Mouse (Mus musculus) heart, postnatal 0 days (tissue): ENCODE data around the gene Ccdc50. TPM values are rescaled to one million over a fixed set of nuclear protein-coding genes. Genes with fewer than 3 reads are reported as not detected.

Source experiments
- ATAC-seq: fragments of 200-750 bp; cut with Nextera tagmentation; 2 replicates; pipeline ENCODE4 v1.8.0; 2017; ENCODE audit warnings: low read depth, moderate number of reproducible peaks, moderate library complexity; ENCODE audit not compliant: insufficient read depth
- DNase-seq: peaks from one replicate; pipeline ENCODE4 v3.0.0-alpha.2; 2016; ENCODE audit warnings: low spot score
- H3K27ac ChIP-seq: fragments of 300-500 bp; sonication (generic); 2 replicates; pipeline ENCODE4 v1.5.1; 2014; ENCODE audit warnings: low read depth, mild to moderate bottlenecking
- H3K27me3 ChIP-seq: fragments of 300-500 bp; sonication (generic); 2 replicates; pipeline ENCODE4 v1.6.1; 2014; ENCODE audit warnings: low read length, mixed read lengths; ENCODE audit not compliant: control insufficient read depth, insufficient read depth
- H3K36me3 ChIP-seq: fragments of 300-500 bp; sonication (generic); replicated peaks from 2 replicates; pipeline ENCODE4 v1.6.1; 2014; ENCODE audit warnings: low read length, mixed read lengths; ENCODE audit not compliant: control insufficient read depth, insufficient read depth
- H3K4me1 ChIP-seq: fragments of 300-500 bp; sonication (generic); 2 replicates; pipeline ENCODE4 v1.6.1; 2014; ENCODE audit warnings: antibody characterized with exemption; ENCODE audit not compliant: control insufficient read depth, insufficient read depth
- H3K4me2 ChIP-seq: fragments of 300-500 bp; sonication (generic); 2 replicates; pipeline ENCODE4 v1.6.1; 2014; ENCODE audit warnings: low read depth, mild to moderate bottlenecking, low read length, moderate library complexity
- H3K4me3 ChIP-seq: fragments of 300-500 bp; sonication (generic); 2 replicates; pipeline ENCODE4 v1.5.1; 2014; ENCODE audit warnings: low read depth, low read length
- H3K9ac ChIP-seq: fragments of 300-500 bp; sonication (generic); replicated peaks from 2 replicates; pipeline ENCODE4 v1.6.1; 2014; ENCODE audit warnings: low read depth, low read length, mixed read lengths
- H3K9me3 ChIP-seq: fragments of 300-500 bp; sonication (generic); replicated peaks from 2 replicates; pipeline ENCODE4 v1.6.1; 2016; ENCODE audit warnings: low read length; ENCODE audit not compliant: control insufficient read depth
- CTCF ChIP-seq: IDR thresholded peaks from 2 replicates; pipeline ENCODE4 v1.5.1; 2016; ENCODE audit warnings: antibody characterized with exemption, control low read depth, low read depth
- EP300 ChIP-seq: IDR thresholded peaks from 2 replicates; pipeline ENCODE4 v1.6.1; 2016; ENCODE audit warnings: antibody characterized with exemption, low read depth
- WGBS: fragments of 180-500 bp; shearing (Covaris S2); extraction: QIAGEN DNeasy Blood & Tissue Kit; methylation state at CpG from one replicate; pipeline ENCODE4 v1.1.7; 2014; 5-methylcytosine and 5-hydroxymethylcytosine counted together
- polyA plus RNA-seq: library from polyadenylated mRNA; unstranded; fragments of >200 nt; fragmentation: Nextera tagmentation; extraction: Ambion mirVana; gene quantifications from 2 replicates; pipeline ENCODE4 v1.2.1, GENCODE M21; 2015
- total RNA-seq: library from RNA; depleted of rRNA; stranded (reverse); fragments of >200 nt; gene quantifications from 2 replicates; pipeline ENCODE4 v1.2.3, GENCODE M21; 2014; ENCODE audit warnings: low replicate concordance

The Ccdc50 gene
- total and polyA plus RNA-seq, 2 experiments from 2014 or later, result 18.8 to 20.9 TPM

GRCm38 (mm10) chr16:27396951-27397350, 8.3 kb downstream of the Ccdc50 start:
- Histone ChIP-seq H3K4me1 (no peaks in the 10 kb centered on the region), H3K27ac (no peak overlapping the region), H3K4me3 (no peak overlapping the region), H3K9ac (no peak overlapping the region), H3K9me3 (no peaks in the 10 kb centered on the region), H3K27me3 (no peaks in the 10 kb centered on the region), H3K4me2 (no peak overlapping the region), H3K36me3 (no peaks in the 10 kb centered on the region)
- DNase-seq, result no peak
- no peak for ATAC-seq
- WGBS, result 90% methylated on average over 1 of the region's 1 CpGs
- TF ChIP-seq CTCF (no peak), EP300 (no peak)

- H3K4me3 ChIP-seq, result no peak overlapping the region
- 85% methylated on average over 3 of the region's 3 CpGs for WGBS
- no peaks in the 10 kb centered on the region for H3K36me3 ChIP-seq
- DNase-seq (no peak), ATAC-seq (no peak)
- no peak for TF ChIP-seq EP300
- no peak for TF ChIP-seq CTCF
- no peaks in the 10 kb centered on the region for H3K4me1 ChIP-seq
- no peak overlapping the region for H3K4me2 ChIP-seq
- H3K9me3 ChIP-seq, result no peaks in the 10 kb centered on the region
- no peak overlapping the region for H3K27ac ChIP-seq
- no peak overlapping the region for H3K9ac ChIP-seq
- H3K27me3 ChIP-seq, result no peaks in the 10 kb centered on the region
These were observed 10.5 kb downstream of the Ccdc50 start for GRCm38 (mm10) chr16:27399026-27399718.

- no peaks in the 10 kb centered on the region for H3K27me3 ChIP-seq
- H3K4me2 ChIP-seq, result no peak overlapping the region
- H3K4me3 ChIP-seq, result no peak overlapping the region
- DNase-seq (no peak), ATAC-seq (no peak)
- 83% methylated on average over 6 of the region's 6 CpGs for WGBS
- H3K4me1 ChIP-seq, result no peaks in the 10 kb centered on the region
- no peak overlapping the region for H3K9ac ChIP-seq
- TF ChIP-seq EP300 (no peak), CTCF (no peak)
- no peaks in the 10 kb centered on the region for H3K9me3 ChIP-seq
- no peak overlapping the region for H3K27ac ChIP-seq
- H3K36me3 ChIP-seq, result no peaks in the 10 kb centered on the region
These were observed 11.1 kb downstream of the Ccdc50 start for GRCm38 (mm10) chr16:27399719-27400253.

GRCm38 (mm10) chr16:27401579-27401978, 12.9 kb downstream of the Ccdc50 start:
- Histone ChIP-seq H3K27me3 (no peaks in the 10 kb centered on the region), H3K9ac (no peak overlapping the region), H3K4me1 (no peaks in the 10 kb centered on the region), H3K9me3 (no peaks in the 10 kb centered on the region), H3K4me3 (no peak overlapping the region), H3K36me3 (peaks cover 10% of the 10 kb centered on the region), H3K4me2 (no peak overlapping the region), H3K27ac (no peak overlapping the region)
- WGBS, result 31% methylated on average over 2 of the region's 2 CpGs
- ATAC-seq (no peak), DNase-seq (no peak)
- TF ChIP-seq CTCF (no peak), EP300 (no peak)

- H3K4me2 ChIP-seq, result no peak overlapping the region
- no peaks in the 10 kb centered on the region for H3K27me3 ChIP-seq
- TF ChIP-seq CTCF (no peak), EP300 (no peak)
- no peak overlapping the region for H3K9ac ChIP-seq
- DNase-seq (no peak), ATAC-seq (no peak)
- H3K9me3 ChIP-seq, result no peaks in the 10 kb centered on the region
- H3K4me3 ChIP-seq, result no peak overlapping the region
- H3K4me1 ChIP-seq, result no peaks in the 10 kb centered on the region
- no peak overlapping the region for H3K27ac ChIP-seq
- peaks cover 21% of the 10 kb centered on the region for H3K36me3 ChIP-seq
These were observed 15.4 kb downstream of the Ccdc50 start for GRCm38 (mm10) chr16:27404107-27404506.
